Mouse (Mus musculus) midbrain, postnatal 0 days (tissue): ENCODE results near the gene Apol9a. TPM values are rescaled to one million over a fixed set of nuclear protein-coding genes. Genes with fewer than 3 reads are reported as not detected.

Experiments used
- ATAC-seq: fragments of 200-750 bp; cut with Nextera tagmentation; 2 replicates; pipeline ENCODE4 v1.8.0; 2017; ENCODE audit warnings: moderate number of reproducible peaks, mild to moderate bottlenecking, moderate TSS enrichment, moderate library complexity; ENCODE audit not compliant: low FRiP score
- DNase-seq: peaks from one replicate; pipeline ENCODE4 v3.0.0-alpha.2; 2015; ENCODE audit warnings: low spot score
- H3K27ac ChIP-seq: fragments of 300-500 bp; sonication (generic); 2 replicates; pipeline ENCODE4 v1.5.1; 2014; ENCODE audit warnings: low read depth, mild to moderate bottlenecking, low read length, mixed read lengths
- H3K27me3 ChIP-seq: fragments of 300-500 bp; sonication (generic); 2 replicates; pipeline ENCODE4 v1.6.1; 2014; ENCODE audit warnings: low read length, control low read depth, mixed read lengths; ENCODE audit not compliant: insufficient read depth
- H3K36me3 ChIP-seq: fragments of 300-500 bp; sonication (generic); 2 replicates; pipeline ENCODE4 v1.6.1; 2014; ENCODE audit warnings: low read length, control low read depth, mixed read lengths; ENCODE audit not compliant: insufficient read depth
- H3K4me1 ChIP-seq: fragments of 300-500 bp; sonication (generic); 2 replicates; pipeline ENCODE4 v1.6.1; 2014; ENCODE audit warnings: mild to moderate bottlenecking, control low read depth, antibody characterized with exemption, low read length, mixed read lengths; ENCODE audit not compliant: insufficient read depth
- H3K4me2 ChIP-seq: fragments of 300-500 bp; sonication (generic); 2 replicates; pipeline ENCODE4 v1.6.1; 2014; ENCODE audit warnings: low read depth, mild to moderate bottlenecking, low read length, mixed read lengths; ENCODE audit not compliant: poor library complexity, severe bottlenecking
- H3K4me3 ChIP-seq: fragments of 300-500 bp; sonication (generic); 2 replicates; pipeline ENCODE4 v1.5.1; 2014; ENCODE audit warnings: low read depth, mild to moderate bottlenecking, low read length, moderate library complexity
- H3K9ac ChIP-seq: fragments of 300-500 bp; sonication (generic); replicated peaks from 2 replicates; pipeline ENCODE4 v1.6.1; 2014; ENCODE audit warnings: mild to moderate bottlenecking, low read length, moderate library complexity, mixed read lengths; ENCODE audit not compliant: poor library complexity, severe bottlenecking
- H3K9me3 ChIP-seq: fragments of 300-500 bp; sonication (generic); 2 replicates; pipeline ENCODE4 v1.6.1; 2016; ENCODE audit warnings: low read length, control low read depth
- CTCF ChIP-seq: IDR thresholded peaks from 2 replicates; pipeline ENCODE4 v1.5.1; 2016; ENCODE audit warnings: antibody characterized with exemption, mild to moderate bottlenecking
- WGBS: fragments of 180-500 bp; shearing (Covaris S2); extraction: QIAGEN DNeasy Blood & Tissue Kit; methylation state at CpG from one replicate; pipeline ENCODE4 v1.1.7; 2014; 5-methylcytosine and 5-hydroxymethylcytosine counted together
- polyA plus RNA-seq: library from polyadenylated mRNA; unstranded; fragments of >200 nt; fragmentation: Nextera tagmentation; extraction: Ambion mirVana; gene quantifications from 2 replicates; pipeline ENCODE4 v1.2.1, GENCODE M21; 2015
- total RNA-seq: library from RNA; depleted of rRNA; stranded (reverse); fragments of >200 nt; gene quantifications from 2 replicates; pipeline ENCODE4 v1.2.3, GENCODE M21; 2014

The Apol9a gene
- total and polyA plus RNA-seq, 2 experiments from 2014 or later: 0.16 to 0.39 TPM

- Histone ChIP-seq H3K36me3 (no peaks in the 10 kb centered on the region), H3K9me3 (no peaks in the 10 kb centered on the region), H3K9ac (no peak overlapping the region), H3K4me2 (no peak overlapping the region), H3K27me3 (no peaks in the 10 kb centered on the region), H3K4me3 (no peak overlapping the region), H3K4me1 (no peaks in the 10 kb centered on the region), H3K27ac (no peak overlapping the region)
- WGBS: 94% methylated on average over 2 of the region's 2 CpGs
- ATAC-seq: no peak
- no peak for TF ChIP-seq CTCF
- no peak for DNase-seq
Measured at GRCm38 (mm10) chr15:77387462-77387861, 23.5 kb downstream of the Apol9a start.

- Histone ChIP-seq H3K9ac (no peak overlapping the region), H3K4me3 (no peak overlapping the region), H3K36me3 (no peaks in the 10 kb centered on the region), H3K27ac (no peak overlapping the region), H3K27me3 (no peaks in the 10 kb centered on the region), H3K9me3 (no peaks in the 10 kb centered on the region), H3K4me2 (no peak overlapping the region), H3K4me1 (no peaks in the 10 kb centered on the region)
- ATAC-seq (no peak), DNase-seq (no peak)
- TF ChIP-seq CTCF: no peak
- 92% methylated on average over 7 of the region's 7 CpGs for WGBS
Measured at GRCm38 (mm10) chr15:77384340-77385030, 26.4 kb downstream of the Apol9a start.

- WGBS: 57% methylated on average over 1 of the region's 1 CpGs
- Histone ChIP-seq H3K9me3 (no peaks in the 10 kb centered on the region), H3K4me1 (no peaks in the 10 kb centered on the region), H3K27ac (no peak overlapping the region), H3K9ac (no peak overlapping the region), H3K4me3 (no peak overlapping the region), H3K4me2 (no peak overlapping the region), H3K27me3 (no peaks in the 10 kb centered on the region), H3K36me3 (no peaks in the 10 kb centered on the region)
- no peak for TF ChIP-seq CTCF
- no peak for ATAC-seq
- DNase-seq: no peak
Measured at GRCm38 (mm10) chr15:77382880-77383279, 28.1 kb downstream of the Apol9a start.

GRCm38 (mm10) chr15:77382271-77382850, 28.6 kb downstream of the Apol9a start:
- H3K4me1 ChIP-seq: no peaks in the 10 kb centered on the region
- no peak overlapping the region for H3K9ac ChIP-seq
- no peaks in the 10 kb centered on the region for H3K27me3 ChIP-seq
- no peak for ATAC-seq
- no peaks in the 10 kb centered on the region for H3K36me3 ChIP-seq
- no peak overlapping the region for H3K27ac ChIP-seq
- H3K4me2 ChIP-seq: no peak overlapping the region
- H3K4me3 ChIP-seq: no peak overlapping the region
- WGBS: 82% methylated on average over 9 of the region's 11 CpGs
- no peak for DNase-seq
- H3K9me3 ChIP-seq: no peaks in the 10 kb centered on the region
- no peak for TF ChIP-seq CTCF

- Histone ChIP-seq H3K36me3 (no peaks in the 10 kb centered on the region), H3K27ac (no peak overlapping the region), H3K4me2 (no peak overlapping the region), H3K4me3 (no peak overlapping the region), H3K9me3 (no peaks in the 10 kb centered on the region), H3K9ac (no peak overlapping the region), H3K27me3 (no peaks in the 10 kb centered on the region), H3K4me1 (no peaks in the 10 kb centered on the region)
- ATAC-seq (no peak), DNase-seq (no peak)
- TF ChIP-seq CTCF: no peak
- WGBS: 80% methylated on average over 6 of the region's 6 CpGs
Measured at GRCm38 (mm10) chr15:77381481-77381880, 29.5 kb downstream of the Apol9a start.

GRCm38 (mm10) chr15:77379921-77380320, 31.0 kb downstream of the Apol9a start:
- H3K27me3 ChIP-seq: no peaks in the 10 kb centered on the region
- no peak overlapping the region for H3K27ac ChIP-seq
- H3K4me1 ChIP-seq: no peaks in the 10 kb centered on the region
- H3K9ac ChIP-seq: no peak overlapping the region
- H3K9me3 ChIP-seq: no peaks in the 10 kb centered on the region
- no peak for TF ChIP-seq CTCF
- ATAC-seq: no peak
- DNase-seq: no peak
- H3K36me3 ChIP-seq: no peaks in the 10 kb centered on the region
- H3K4me3 ChIP-seq: no peak overlapping the region
- WGBS: 31% methylated on average over 4 of the region's 4 CpGs
- no peak overlapping the region for H3K4me2 ChIP-seq
